Mouse (Mus musculus): ENCODE measurements around the gene Aqp2. TPM values are rescaled to one million over a fixed set of nuclear protein-coding genes. Genes with fewer than 3 reads are reported as not detected.

Gene Aqp2
- polyA plus RNA-seq, 1 experiment from 2014 or later = not detected

- H3K36me3 ChIP-seq (ENCODE audit: insufficient read depth, low read length) = no peaks in the 10 kb centered on the region
- no peaks in the 10 kb centered on the region for H3K9me3 ChIP-seq (ENCODE audit: low read length)
- ATAC-seq (no peak), DNase-seq (ENCODE audit: low spot score) (no peak)
- H3K4me1 ChIP-seq (ENCODE audit: insufficient read depth, low read depth, low read length) = no peaks in the 10 kb centered on the region
- H3K4me3 ChIP-seq (ENCODE audit: low read depth, low read length) = no peak overlapping the region
- no peak overlapping the region for H3K9ac ChIP-seq (replicated peaks; ENCODE audit: low read depth)
- TF ChIP-seq EP300 (IDR thresholded peaks at IDR 0.05) (no peak), CTCF (IDR thresholded peaks at IDR 0.05) (no peak)
- H3K27ac ChIP-seq (ENCODE audit: low read length) = no peak overlapping the region
- H3K27me3 ChIP-seq (replicated peaks; ENCODE audit: insufficient read depth, low read length) = no peaks in the 10 kb centered on the region
- 74% methylated on average over 13 of the region's 13 CpGs for WGBS
- H3K4me2 ChIP-seq (replicated peaks; ENCODE audit: low read depth, low read length) = no peak overlapping the region
Observed at GRCm38 (mm10) chr15:99608382-99609125, 29.7 kb downstream of the Aqp2 start.

GRCm38 (mm10) chr15:99611563-99611962 is 32.7 kb downstream of the Aqp2 start:
- DNase-seq (ENCODE audit: low spot score) (no peak), ATAC-seq (no peak)
- peaks cover 6% of the 10 kb centered on the region for H3K4me1 ChIP-seq (ENCODE audit: insufficient read depth, low read depth, low read length)
- WGBS = 60% methylated on average over 7 of the region's 7 CpGs
- no peaks in the 10 kb centered on the region for H3K9me3 ChIP-seq (ENCODE audit: low read length)
- no peaks in the 10 kb centered on the region for H3K36me3 ChIP-seq (ENCODE audit: insufficient read depth, low read length)
- H3K9ac ChIP-seq (replicated peaks; ENCODE audit: low read depth) = no peak overlapping the region
- no peak overlapping the region for H3K27ac ChIP-seq (ENCODE audit: low read length)
- no peak overlapping the region for H3K4me2 ChIP-seq (replicated peaks; ENCODE audit: low read depth, low read length)
- no peak overlapping the region for H3K4me3 ChIP-seq (ENCODE audit: low read depth, low read length)
- H3K27me3 ChIP-seq (replicated peaks; ENCODE audit: insufficient read depth, low read length) = no peaks in the 10 kb centered on the region
- TF ChIP-seq CTCF (IDR thresholded peaks at IDR 0.05) = no peak
- TF ChIP-seq EP300 (IDR thresholded peaks at IDR 0.05) = no peak

GRCm38 (mm10) chr15:99614273-99614672 is 35.4 kb downstream of the Aqp2 start:
- TF ChIP-seq EP300 (IDR thresholded peaks at IDR 0.05) (no peak), CTCF (IDR thresholded peaks at IDR 0.05) (no peak)
- peaks cover 6% of the 10 kb centered on the region for H3K4me1 ChIP-seq (ENCODE audit: insufficient read depth, low read depth, low read length)
- H3K27ac ChIP-seq (ENCODE audit: low read length) = no peak overlapping the region
- no peaks in the 10 kb centered on the region for H3K9me3 ChIP-seq (ENCODE audit: low read length)
- H3K4me3 ChIP-seq (ENCODE audit: low read depth, low read length) = no peak overlapping the region
- no peak overlapping the region for H3K9ac ChIP-seq (replicated peaks; ENCODE audit: low read depth)
- 0 out of 2 replicates have a peak overlapping the region, but pooled peaks have one; percentile 6 for H3K4me2 ChIP-seq (replicated peaks; ENCODE audit: low read depth, low read length)
- DNase-seq (ENCODE audit: low spot score) = peak; percentile 50
- H3K27me3 ChIP-seq (replicated peaks; ENCODE audit: insufficient read depth, low read length) = no peaks in the 10 kb centered on the region
- WGBS = 62% methylated on average over 13 of the region's 13 CpGs
- H3K36me3 ChIP-seq (ENCODE audit: insufficient read depth, low read length) = no peaks in the 10 kb centered on the region
- peak; percentile 55; the same call in 1 of the 2 replicates for ATAC-seq

- DNase-seq (ENCODE audit: low spot score) = peak; percentile 53
- WGBS = 6% methylated on average over 12 of the region's 12 CpGs
- Histone ChIP-seq H3K36me3 (ENCODE audit: insufficient read depth, low read length) (no peaks in the 10 kb centered on the region), H3K9me3 (ENCODE audit: low read length) (no peaks in the 10 kb centered on the region), H3K27me3 (replicated peaks; ENCODE audit: insufficient read depth, low read length) (no peaks in the 10 kb centered on the region), H3K4me3 (ENCODE audit: low read depth, low read length) (no peak overlapping the region), H3K9ac (replicated peaks; ENCODE audit: low read depth) (no peak overlapping the region), H3K27ac (ENCODE audit: low read length) (no peak overlapping the region), H3K4me1 (ENCODE audit: insufficient read depth, low read depth, low read length) (peaks cover 6% of the 10 kb centered on the region), H3K4me2 (replicated peaks; ENCODE audit: low read depth, low read length) (peak overlapping the region; percentile 6; the same call in 1 of the 2 replicates)
- TF ChIP-seq EP300 (IDR thresholded peaks at IDR 0.05) = no peak
- no peak for TF ChIP-seq CTCF (IDR thresholded peaks at IDR 0.05)
- ATAC-seq = peak; percentile 67
Observed at GRCm38 (mm10) chr15:99614753-99615152, 35.9 kb downstream of the Aqp2 start.

- no peak overlapping the region for H3K4me3 ChIP-seq (ENCODE audit: low read depth, low read length)
- whole genome bisulfite sequencing = 27% methylated on average over 9 of the region's 9 CpGs
- DNase-seq (ENCODE audit: low spot score) = peak; percentile 84
- peak; percentile 90 for ATAC-seq
- H3K27me3 ChIP-seq (replicated peaks; ENCODE audit: insufficient read depth, low read length) = no peaks in the 10 kb centered on the region
- H3K36me3 ChIP-seq (ENCODE audit: insufficient read depth, low read length) = no peaks in the 10 kb centered on the region
- peaks cover 6% of the 10 kb centered on the region for H3K4me1 ChIP-seq (ENCODE audit: insufficient read depth, low read depth, low read length)
- no peaks in the 10 kb centered on the region for H3K9me3 ChIP-seq (ENCODE audit: low read length)
- H3K9ac ChIP-seq (replicated peaks; ENCODE audit: low read depth) = no peak overlapping the region
- 0 out of 2 replicates have a peak overlapping the region, but pooled peaks have one; percentile 1 for H3K27ac ChIP-seq (ENCODE audit: low read length)
- peak overlapping the region; percentile 6; the same call in 1 of the 2 replicates for H3K4me2 ChIP-seq (replicated peaks; ENCODE audit: low read depth, low read length)
- TF ChIP-seq CTCF (IDR thresholded peaks at IDR 0.05) (no peak), EP300 (IDR thresholded peaks at IDR 0.05) (0 out of 2 replicates have a peak, but pooled peaks have one; percentile 38)
Observed at GRCm38 (mm10) chr15:99615246-99615645, 36.4 kb downstream of the Aqp2 start.

- WGBS = 89% methylated on average over 3 of the region's 3 CpGs
- Histone ChIP-seq H3K4me2 (replicated peaks; ENCODE audit: low read depth, low read length) (no peak overlapping the region), H3K9ac (replicated peaks; ENCODE audit: low read depth) (no peak overlapping the region), H3K27me3 (replicated peaks; ENCODE audit: insufficient read depth, low read length) (no peaks in the 10 kb centered on the region), H3K9me3 (ENCODE audit: low read length) (no peaks in the 10 kb centered on the region), H3K4me1 (ENCODE audit: insufficient read depth, low read depth, low read length) (peaks cover 6% of the 10 kb centered on the region), H3K36me3 (ENCODE audit: insufficient read depth, low read length) (no peaks in the 10 kb centered on the region), H3K4me3 (ENCODE audit: low read depth, low read length) (no peak overlapping the region), H3K27ac (ENCODE audit: low read length) (no peak overlapping the region)
- DNase-seq (ENCODE audit: low spot score) = no peak
- ATAC-seq = no peak
- TF ChIP-seq CTCF (IDR thresholded peaks at IDR 0.05) (no peak), EP300 (IDR thresholded peaks at IDR 0.05) (no peak)
Observed at GRCm38 (mm10) chr15:99618595-99618994, 39.7 kb downstream of the Aqp2 start.

All from lung, postnatal 0 days (tissue).